Mouse (Mus musculus): ENCODE results near the gene Spon1. TPM values are rescaled to one million over a fixed set of nuclear protein-coding genes. Genes with fewer than 3 reads are reported as not detected.
A peak's percentile ranks its signal among the peaks of the same experiment; 100 is the strongest.

Gene Spon1
- 79.7 and 100 TPM in 2 replicates for polyA plus RNA-seq (2014; fragmentation: Nextera tagmentation; extraction: Ambion mirVana)

DNA sequence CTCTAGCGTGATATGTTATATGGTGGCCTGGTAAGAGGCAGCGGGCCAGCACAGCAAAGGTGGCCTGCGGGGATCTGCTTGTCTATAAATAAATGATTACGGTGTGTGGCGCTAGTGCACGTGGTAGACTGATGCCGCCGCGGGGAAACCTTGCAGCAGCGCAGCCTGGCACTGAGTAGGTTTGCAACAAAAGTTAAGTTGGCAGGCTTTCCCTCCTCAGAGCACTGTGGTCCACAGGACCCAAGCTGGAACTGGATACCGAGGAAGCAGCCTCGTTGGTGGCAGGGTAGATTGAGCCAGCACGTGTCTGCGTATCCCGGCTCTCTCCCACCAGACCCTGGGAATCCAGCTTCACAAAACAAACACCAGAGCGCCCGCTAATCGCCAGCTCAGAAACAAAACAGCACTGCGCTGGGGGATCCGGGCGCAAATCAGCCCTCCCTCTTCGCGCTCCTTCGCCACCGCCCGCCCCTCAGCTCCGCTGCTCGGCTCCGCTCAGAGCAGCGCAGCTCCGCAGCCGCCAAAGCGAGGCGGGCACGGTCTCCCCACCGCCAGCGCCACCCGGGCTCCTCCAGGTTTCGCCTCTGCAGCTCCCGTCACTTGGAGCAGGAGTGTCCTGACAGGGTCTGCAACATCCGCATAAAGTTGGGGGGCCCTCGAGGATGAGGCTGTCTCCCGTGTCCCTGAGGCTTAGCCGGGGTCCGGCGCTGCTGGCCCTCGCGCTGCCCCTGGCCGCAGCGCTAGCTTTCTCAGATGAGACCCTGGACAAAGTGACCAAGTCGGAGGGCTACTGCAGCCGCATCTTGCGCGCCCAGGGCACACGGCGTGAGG lies at the start of gene Spon1:
TSS of gene Spon1 (plus strand) at position 332 of the 831 bp plus-strand sequence.
- Histone ChIP-seq H3K36me3 (ENCODE audit: control insufficient read depth, insufficient read depth, low read length) (no peaks in the 10 kb centered on the region), H3K27ac (ENCODE audit: low read depth, low read length) (peak within 1 kb of the TSS; percentile 77), H3K4me1 (ENCODE audit: control insufficient read depth, insufficient read depth, low read length) (peaks cover 29% of the 10 kb centered on the region; the same call in 1 of the 2 replicates), H3K9ac (ENCODE audit: low read depth, low read length) (peak within 1 kb of the TSS; percentile 80), H3K9me3 (replicated peaks; ENCODE audit: control insufficient read depth, low read length) (no peaks in the 10 kb centered on the region), H3K4me2 (peak within 1 kb of the TSS; percentile 71), H3K27me3 (ENCODE audit: control insufficient read depth, insufficient read depth, low read length) (no peaks in the 10 kb centered on the region), H3K4me3 (ENCODE audit: low read depth, low read length) (peak within 1 kb of the TSS; percentile 57)
- ATAC-seq (replicated peaks; ENCODE audit: insufficient number of reproducible peaks, low FRiP score, low TSS enrichment), result peak; percentile 84
- under 1% methylated on average over 56 of the region's 56 CpGs for WGBS (ENCODE audit: insufficient replicate concordance)

DNA sequence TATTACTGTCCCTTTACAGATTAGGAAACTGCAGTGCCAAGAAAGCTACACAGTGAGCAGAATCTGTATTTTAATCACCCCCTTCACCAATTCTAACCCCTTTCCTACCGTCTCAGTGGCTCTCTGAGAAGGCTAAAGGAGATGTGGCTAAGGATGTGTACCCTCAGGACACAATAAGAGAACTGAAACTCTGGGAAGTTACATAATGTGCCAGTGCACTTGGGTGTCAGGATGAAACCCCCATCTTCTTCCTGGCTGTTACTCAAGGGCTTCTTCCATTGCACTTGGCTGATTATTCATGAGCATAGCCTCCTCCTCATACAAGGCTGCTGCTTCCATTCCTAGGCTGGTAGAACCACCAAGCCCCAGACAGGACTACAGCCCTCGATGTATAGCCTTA lies 43.8 kb upstream of the Spon1 start:
- H3K4me3 ChIP-seq (ENCODE audit: low read depth, low read length), result no peak overlapping the region
- H3K4me2 ChIP-seq, result no peak overlapping the region
- 87% methylated on average over 2 of the region's 2 CpGs for WGBS (ENCODE audit: insufficient replicate concordance)
- H3K4me1 ChIP-seq (ENCODE audit: control insufficient read depth, insufficient read depth, low read length), result no peaks in the 10 kb centered on the region
- no peaks in the 10 kb centered on the region for H3K36me3 ChIP-seq (ENCODE audit: control insufficient read depth, insufficient read depth, low read length)
- no peaks in the 10 kb centered on the region for H3K9me3 ChIP-seq (replicated peaks; ENCODE audit: control insufficient read depth, low read length)
- no peak overlapping the region for H3K27ac ChIP-seq (ENCODE audit: low read depth, low read length)
- ATAC-seq (replicated peaks; ENCODE audit: insufficient number of reproducible peaks, low FRiP score, low TSS enrichment), result no peak
- no peaks in the 10 kb centered on the region for H3K27me3 ChIP-seq (ENCODE audit: control insufficient read depth, insufficient read depth, low read length)
- no peak overlapping the region for H3K9ac ChIP-seq (ENCODE audit: low read depth, low read length)

DNA sequence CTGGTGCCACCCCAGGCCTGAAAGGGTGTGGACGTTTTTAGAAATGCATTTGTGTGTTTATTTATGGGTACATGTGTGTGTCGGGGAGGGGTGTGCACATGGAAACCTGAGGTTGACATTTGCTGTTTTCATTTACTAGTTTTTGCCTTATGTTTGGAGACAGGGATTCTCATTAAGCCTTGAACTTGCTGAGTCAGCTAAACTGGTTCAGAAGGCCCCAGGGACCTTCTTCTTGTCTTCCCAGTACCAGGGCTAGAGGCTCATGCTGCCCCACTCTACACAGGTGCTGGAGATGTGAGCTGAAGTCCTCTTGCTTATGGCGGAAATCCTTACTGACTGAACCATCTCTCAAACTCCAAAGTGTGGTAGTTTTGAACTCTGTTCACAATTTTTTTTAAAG lies 41.9 kb upstream of the Spon1 start:
- 69% methylated on average over 3 of the region's 3 CpGs for WGBS (ENCODE audit: insufficient replicate concordance)
- Histone ChIP-seq H3K27ac (ENCODE audit: low read depth, low read length) (no peak overlapping the region), H3K27me3 (ENCODE audit: control insufficient read depth, insufficient read depth, low read length) (no peaks in the 10 kb centered on the region), H3K9ac (ENCODE audit: low read depth, low read length) (no peak overlapping the region), H3K4me3 (ENCODE audit: low read depth, low read length) (no peak overlapping the region), H3K9me3 (replicated peaks; ENCODE audit: control insufficient read depth, low read length) (no peaks in the 10 kb centered on the region), H3K36me3 (ENCODE audit: control insufficient read depth, insufficient read depth, low read length) (no peaks in the 10 kb centered on the region), H3K4me1 (ENCODE audit: control insufficient read depth, insufficient read depth, low read length) (no peaks in the 10 kb centered on the region), H3K4me2 (no peak overlapping the region)
- ATAC-seq (replicated peaks; ENCODE audit: insufficient number of reproducible peaks, low FRiP score, low TSS enrichment), result no peak

DNA sequence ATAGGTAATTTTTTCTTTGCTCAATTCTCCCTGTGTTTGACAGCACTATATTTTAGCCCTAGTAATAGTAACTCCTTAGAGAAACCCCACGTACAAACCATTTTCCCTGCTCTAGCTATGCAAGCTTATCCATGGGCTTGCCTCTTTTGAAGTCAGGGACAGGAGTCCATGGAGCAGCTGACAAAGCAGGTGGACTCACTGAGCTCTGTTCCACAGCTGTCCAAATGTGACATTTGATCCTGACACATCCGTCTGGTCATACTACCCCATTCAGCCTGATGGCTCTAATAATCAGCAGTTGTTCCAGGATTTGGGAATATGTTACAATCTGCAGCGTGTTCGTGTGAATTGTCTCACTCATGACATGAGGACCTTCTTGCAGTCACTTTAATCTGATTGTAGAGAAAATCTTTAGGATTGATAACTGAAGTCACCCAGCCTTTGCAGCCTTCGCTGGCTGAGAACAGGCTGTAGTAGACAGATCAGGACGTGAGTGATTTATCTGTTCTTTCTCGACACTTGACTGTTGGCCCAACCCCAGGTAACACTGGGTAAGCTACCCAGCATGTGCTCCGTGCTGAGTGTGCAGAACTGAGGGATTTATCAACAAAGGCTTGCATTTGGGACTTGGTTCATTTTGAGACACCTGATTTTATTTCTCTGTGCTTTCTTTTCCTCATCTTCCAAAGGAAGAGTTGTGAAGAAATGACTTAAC lies 37.6 kb upstream of the Spon1 start:
- no peak for ATAC-seq (replicated peaks; ENCODE audit: insufficient number of reproducible peaks, low FRiP score, low TSS enrichment)
- 54% methylated on average over 8 of the region's 8 CpGs for WGBS (ENCODE audit: insufficient replicate concordance)
- no peak overlapping the region for H3K27ac ChIP-seq (ENCODE audit: low read depth, low read length)
- no peaks in the 10 kb centered on the region for H3K4me1 ChIP-seq (ENCODE audit: control insufficient read depth, insufficient read depth, low read length)
- no peaks in the 10 kb centered on the region for H3K36me3 ChIP-seq (ENCODE audit: control insufficient read depth, insufficient read depth, low read length)
- no peak overlapping the region for H3K4me2 ChIP-seq
- H3K4me3 ChIP-seq (ENCODE audit: low read depth, low read length), result no peak overlapping the region
- no peak overlapping the region for H3K9ac ChIP-seq (ENCODE audit: low read depth, low read length)
- H3K9me3 ChIP-seq (replicated peaks; ENCODE audit: control insufficient read depth, low read length), result no peaks in the 10 kb centered on the region
- no peaks in the 10 kb centered on the region for H3K27me3 ChIP-seq (ENCODE audit: control insufficient read depth, insufficient read depth, low read length)

DNA sequence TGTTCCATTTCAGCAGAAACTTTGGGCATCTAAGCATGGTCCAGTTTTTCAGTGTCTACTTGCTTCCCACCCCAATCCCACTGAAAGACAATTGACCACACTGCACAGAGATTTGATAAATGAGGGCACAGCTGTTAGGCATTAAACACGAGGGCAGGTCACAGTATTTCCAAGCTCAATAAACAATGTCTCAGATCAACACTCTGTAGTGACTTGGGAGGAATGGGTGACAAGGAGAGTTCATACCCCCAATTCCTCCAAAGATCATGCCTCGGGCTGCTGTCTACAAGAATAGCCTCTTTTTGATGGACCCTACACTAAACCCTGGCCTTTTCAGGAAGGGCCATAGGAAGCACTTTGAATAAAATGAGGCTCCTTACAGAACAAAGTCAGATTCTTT lies 36.9 kb upstream of the Spon1 start:
- no peaks in the 10 kb centered on the region for H3K27me3 ChIP-seq (ENCODE audit: control insufficient read depth, insufficient read depth, low read length)
- H3K9me3 ChIP-seq (replicated peaks; ENCODE audit: control insufficient read depth, low read length), result no peaks in the 10 kb centered on the region
- no peak overlapping the region for H3K9ac ChIP-seq (ENCODE audit: low read depth, low read length)
- no peaks in the 10 kb centered on the region for H3K36me3 ChIP-seq (ENCODE audit: control insufficient read depth, insufficient read depth, low read length)
- no peaks in the 10 kb centered on the region for H3K4me1 ChIP-seq (ENCODE audit: control insufficient read depth, insufficient read depth, low read length)
- H3K4me2 ChIP-seq, result no peak overlapping the region
- no peak for ATAC-seq (replicated peaks; ENCODE audit: insufficient number of reproducible peaks, low FRiP score, low TSS enrichment)
- H3K27ac ChIP-seq (ENCODE audit: low read depth, low read length), result no peak overlapping the region
- no peak overlapping the region for H3K4me3 ChIP-seq (ENCODE audit: low read depth, low read length)
- 41% methylated on average over 2 of the region's 2 CpGs for WGBS (ENCODE audit: insufficient replicate concordance)

DNA sequence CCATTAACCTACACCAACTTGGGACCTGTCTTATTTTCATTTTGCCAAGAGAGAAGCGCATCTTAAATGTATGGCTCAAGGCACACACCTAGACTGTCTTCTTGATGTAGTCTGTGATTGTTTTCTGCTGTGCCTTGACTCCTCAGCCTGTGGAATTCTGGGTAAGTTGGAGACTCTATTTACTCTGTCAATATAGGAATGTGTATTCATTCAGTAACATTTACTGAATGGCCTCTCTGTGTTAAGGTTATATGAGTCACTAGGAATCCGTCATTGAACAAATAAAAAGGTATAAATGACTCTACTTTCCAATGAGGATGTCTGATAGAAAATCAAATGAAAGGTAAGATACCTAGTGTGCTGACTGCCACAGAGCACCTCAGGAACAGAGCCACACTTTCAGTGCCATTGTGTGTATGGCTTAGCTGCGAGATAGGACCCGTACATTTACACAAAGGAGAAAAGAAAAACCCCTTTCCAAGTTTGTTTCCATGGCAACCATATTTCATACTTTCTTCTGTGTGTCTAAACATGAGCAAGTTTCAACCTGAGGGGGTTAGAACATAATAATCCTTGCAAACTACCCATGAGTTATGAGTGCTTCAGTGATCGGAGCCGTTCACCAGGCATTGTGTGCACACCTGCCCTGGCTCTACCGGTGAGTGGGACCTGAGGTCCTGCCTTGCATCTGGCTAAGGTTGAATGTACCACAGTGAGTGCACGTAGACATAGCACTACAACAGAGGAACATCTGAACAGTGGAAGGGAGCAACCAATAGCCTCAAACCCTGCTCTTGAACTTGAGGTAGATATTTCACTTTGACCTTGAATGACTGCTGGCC lies 35.2 kb upstream of the Spon1 start:
- WGBS (ENCODE audit: insufficient replicate concordance), result 87% methylated on average over 8 of the region's 8 CpGs
- ATAC-seq (replicated peaks; ENCODE audit: insufficient number of reproducible peaks, low FRiP score, low TSS enrichment), result no peak
- no peak overlapping the region for H3K4me3 ChIP-seq (ENCODE audit: low read depth, low read length)
- H3K4me1 ChIP-seq (ENCODE audit: control insufficient read depth, insufficient read depth, low read length), result no peaks in the 10 kb centered on the region
- H3K9me3 ChIP-seq (replicated peaks; ENCODE audit: control insufficient read depth, low read length), result no peaks in the 10 kb centered on the region
- no peaks in the 10 kb centered on the region for H3K27me3 ChIP-seq (ENCODE audit: control insufficient read depth, insufficient read depth, low read length)
- H3K27ac ChIP-seq (ENCODE audit: low read depth, low read length), result no peak overlapping the region
- H3K9ac ChIP-seq (ENCODE audit: low read depth, low read length), result no peak overlapping the region
- no peak overlapping the region for H3K4me2 ChIP-seq
- no peaks in the 10 kb centered on the region for H3K36me3 ChIP-seq (ENCODE audit: control insufficient read depth, insufficient read depth, low read length)

DNA sequence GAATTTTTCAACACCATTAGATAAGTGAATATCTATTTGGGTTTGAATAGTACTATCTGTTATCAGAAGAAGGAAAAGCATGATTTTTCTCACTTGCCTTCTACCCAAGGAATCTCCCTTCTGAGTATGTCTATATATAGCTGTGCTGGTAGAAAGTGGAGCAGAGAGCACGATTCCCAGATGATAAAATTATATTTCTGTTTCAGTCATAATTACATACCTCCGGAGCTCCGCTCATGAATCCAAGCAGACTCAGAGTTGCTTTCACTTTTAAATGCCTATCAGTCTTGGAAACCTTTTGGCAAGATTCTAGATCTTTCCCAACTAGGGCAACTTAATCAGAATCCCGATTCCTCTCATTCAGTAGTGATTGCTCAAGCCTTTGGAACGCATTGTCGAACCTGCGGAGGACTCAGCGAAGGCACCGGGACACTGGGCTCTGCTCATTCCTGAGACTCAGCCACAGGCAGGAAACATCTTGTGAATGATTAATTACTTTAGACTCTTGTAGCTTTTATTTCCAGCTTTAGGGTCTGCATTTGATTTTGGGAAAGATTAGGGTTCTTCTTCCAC lies 27.9 kb upstream of the Spon1 start:
- Histone ChIP-seq H3K4me1 (ENCODE audit: control insufficient read depth, insufficient read depth, low read length) (no peaks in the 10 kb centered on the region), H3K27me3 (ENCODE audit: control insufficient read depth, insufficient read depth, low read length) (no peaks in the 10 kb centered on the region), H3K4me2 (no peak overlapping the region), H3K9ac (ENCODE audit: low read depth, low read length) (no peak overlapping the region), H3K4me3 (ENCODE audit: low read depth, low read length) (no peak overlapping the region), H3K9me3 (replicated peaks; ENCODE audit: control insufficient read depth, low read length) (no peaks in the 10 kb centered on the region; the same call in 1 of the 2 replicates), H3K36me3 (ENCODE audit: control insufficient read depth, insufficient read depth, low read length) (no peaks in the 10 kb centered on the region), H3K27ac (ENCODE audit: low read depth, low read length) (no peak overlapping the region)
- WGBS (ENCODE audit: insufficient replicate concordance), result 73% methylated on average over 9 of the region's 9 CpGs
- ATAC-seq (replicated peaks; ENCODE audit: insufficient number of reproducible peaks, low FRiP score, low TSS enrichment), result no peak

DNA sequence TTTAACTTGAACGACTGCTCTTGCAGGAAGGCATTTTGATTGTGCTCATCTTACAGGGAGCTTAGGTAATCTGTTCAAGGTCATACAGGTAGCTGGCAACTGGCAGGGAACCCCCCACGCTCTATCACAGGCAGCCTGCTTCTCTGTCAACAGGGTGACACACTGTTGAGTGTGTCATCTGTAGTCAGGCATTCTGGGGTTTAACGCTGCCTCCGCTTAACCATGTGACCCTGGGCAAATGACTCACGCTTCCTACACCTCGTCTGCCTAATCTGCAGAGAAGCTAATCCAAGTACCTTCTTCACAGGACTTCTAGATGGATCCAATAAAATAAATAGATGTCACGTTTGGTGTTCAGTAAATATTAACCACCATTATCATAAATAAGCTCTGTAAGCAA lies 26.6 kb upstream of the Spon1 start:
- H3K9me3 ChIP-seq (replicated peaks; ENCODE audit: control insufficient read depth, low read length), result no peaks in the 10 kb centered on the region; the same call in 1 of the 2 replicates
- no peak overlapping the region for H3K4me3 ChIP-seq (ENCODE audit: low read depth, low read length)
- WGBS (ENCODE audit: insufficient replicate concordance), result 45% methylated on average over 7 of the region's 7 CpGs
- no peak for ATAC-seq (replicated peaks; ENCODE audit: insufficient number of reproducible peaks, low FRiP score, low TSS enrichment)
- H3K36me3 ChIP-seq (ENCODE audit: control insufficient read depth, insufficient read depth, low read length), result no peaks in the 10 kb centered on the region
- H3K4me1 ChIP-seq (ENCODE audit: control insufficient read depth, insufficient read depth, low read length), result 0 out of 2 replicates have a peak, but pooled peaks cover 3% of the 10 kb centered on the region
- no peak overlapping the region for H3K27ac ChIP-seq (ENCODE audit: low read depth, low read length)
- no peaks in the 10 kb centered on the region for H3K27me3 ChIP-seq (ENCODE audit: control insufficient read depth, insufficient read depth, low read length)
- no peak overlapping the region for H3K4me2 ChIP-seq
- H3K9ac ChIP-seq (ENCODE audit: low read depth, low read length), result no peak overlapping the region
